Mouse (Mus musculus) heart, adult 2 months (tissue): ENCODE data around the gene Cyb5r1.

Source experiments
- CTCF ChIP-seq: fragments of 200-600 bp; IDR thresholded peaks from 2 replicates; pipeline ENCODE4 v1.8.1; 2022; ENCODE audit warnings: antibody characterized with exemption, mild to moderate bottlenecking, moderate library complexity
- POLR2A ChIP-seq: fragments of 200-500 bp; IDR thresholded peaks from 2 replicates; pipeline ENCODE4 v1.6.1; 2011; ENCODE audit warnings: mild to moderate bottlenecking, low read depth, low read length, control low read depth; ENCODE audit not compliant: insufficient read depth

GRCm38 (mm10) chr1:134381051-134381450 is 24.3 kb upstream of the Cyb5r1 start:
- TF ChIP-seq POLR2A: no peak
- no peak for TF ChIP-seq CTCF
